Mouse (Mus musculus): Measurements from ENCODE around the gene Psmd1. TPM values are rescaled to one million over a fixed set of nuclear protein-coding genes. Genes with fewer than 3 reads are reported as not detected.

Gene Psmd1
- total and polyA plus RNA-seq, 2 experiments from 2014 or later = 91.5 to 195 TPM

GRCm38 (mm10) chr1:86045848-86046805, 18.1 kb upstream of the Psmd1 start, which contains the start of gene 2810459M11Rik:
Gene 2810459M11Rik (plus strand): TSS chr1:86045863.
- DNase-seq (ENCODE audit: low spot score) (no peak), ATAC-seq (ENCODE audit: low FRiP score) (peak; percentile 78)
- under 1% methylated on average over 100 of the region's 110 CpGs for WGBS
- peak within 1 kb of the TSS; percentile 65 for H3K4me3 ChIP-seq (ENCODE audit: low read depth, low read length)
- peak within 1 kb of the TSS; percentile 70 for H3K9ac ChIP-seq (replicated peaks; ENCODE audit: low read length, poor library complexity, severe bottlenecking)
- peak within 1 kb of the TSS; percentile 95 for H3K4me2 ChIP-seq (ENCODE audit: low read depth, low read length, poor library complexity, severe bottlenecking)
- H3K4me1 ChIP-seq (ENCODE audit: insufficient read depth, low read length) = no peaks in the 10 kb centered on the region
- peaks cover 6% of the 10 kb centered on the region; the same call in 1 of the 2 replicates for H3K9me3 ChIP-seq (ENCODE audit: low read length)
- no peak for TF ChIP-seq CTCF (IDR thresholded peaks at IDR 0.05)
- peaks cover 10% of the 10 kb centered on the region; the same call in 1 of the 2 replicates for H3K27me3 ChIP-seq (ENCODE audit: insufficient read depth, low read length)
- H3K27ac ChIP-seq (ENCODE audit: low read depth, low read length) = peak within 1 kb of the TSS; percentile 63
- no peaks in the 10 kb centered on the region for H3K36me3 ChIP-seq (ENCODE audit: insufficient read depth, low read length)

GRCm38 (mm10) chr1:86046833-86047563, 17.2 kb upstream of the Psmd1 start:
- DNase-seq (ENCODE audit: low spot score) (no peak), ATAC-seq (ENCODE audit: low FRiP score) (peak; percentile 11; the same call in 1 of the 2 replicates)
- peak overlapping the region; percentile 63 for H3K27ac ChIP-seq (ENCODE audit: low read depth, low read length)
- TF ChIP-seq CTCF (IDR thresholded peaks at IDR 0.05) = no peak
- H3K36me3 ChIP-seq (ENCODE audit: insufficient read depth, low read length) = no peaks in the 10 kb centered on the region
- no peaks in the 10 kb centered on the region for H3K9me3 ChIP-seq (ENCODE audit: low read length)
- peaks cover 10% of the 10 kb centered on the region; the same call in 1 of the 2 replicates for H3K27me3 ChIP-seq (ENCODE audit: insufficient read depth, low read length)
- WGBS = 8% methylated on average over 24 of the region's 24 CpGs
- peak overlapping the region; percentile 65 for H3K4me3 ChIP-seq (ENCODE audit: low read depth, low read length)
- H3K4me1 ChIP-seq (ENCODE audit: insufficient read depth, low read length) = no peaks in the 10 kb centered on the region
- peak overlapping the region; percentile 70 for H3K9ac ChIP-seq (replicated peaks; ENCODE audit: low read length, poor library complexity, severe bottlenecking)
- H3K4me2 ChIP-seq (ENCODE audit: low read depth, low read length, poor library complexity, severe bottlenecking) = peak overlapping the region; percentile 95

GRCm38 (mm10) chr1:86048231-86048630, 16.0 kb upstream of the Psmd1 start:
- no peak for DNase-seq (ENCODE audit: low spot score)

GRCm38 (mm10) chr1:86048744-86049143, 15.4 kb upstream of the Psmd1 start:
- TF ChIP-seq CTCF (IDR thresholded peaks at IDR 0.05) = no peak
- WGBS = 90% methylated on average over 3 of the region's 3 CpGs

More at GRCm38 (mm10) chr1:86048231-86048630, 16.0 kb upstream of the Psmd1 start:
- Histone ChIP-seq H3K9me3 (ENCODE audit: low read length) (no peaks in the 10 kb centered on the region), H3K4me3 (ENCODE audit: low read depth, low read length) (no peak overlapping the region), H3K36me3 (ENCODE audit: insufficient read depth, low read length) (peaks cover 3% of the 10 kb centered on the region; the same call in 1 of the 2 replicates), H3K9ac (replicated peaks; ENCODE audit: low read length, poor library complexity, severe bottlenecking) (no peak overlapping the region), H3K4me2 (ENCODE audit: low read depth, low read length, poor library complexity, severe bottlenecking) (no peak overlapping the region), H3K4me1 (ENCODE audit: insufficient read depth, low read length) (no peaks in the 10 kb centered on the region), H3K27me3 (ENCODE audit: insufficient read depth, low read length) (peaks cover 10% of the 10 kb centered on the region; the same call in 1 of the 2 replicates), H3K27ac (ENCODE audit: low read depth, low read length) (no peak overlapping the region)
- no peak for TF ChIP-seq CTCF (IDR thresholded peaks at IDR 0.05)
- WGBS = 75% methylated on average over 4 of the region's 4 CpGs
- no peak for ATAC-seq (ENCODE audit: low FRiP score)

GRCm38 (mm10) chr1:86053198-86053921, 10.8 kb upstream of the Psmd1 start:
- Histone ChIP-seq H3K9ac (replicated peaks; ENCODE audit: low read length, poor library complexity, severe bottlenecking) (no peak overlapping the region), H3K9me3 (ENCODE audit: low read length) (no peaks in the 10 kb centered on the region), H3K4me3 (ENCODE audit: low read depth, low read length) (no peak overlapping the region), H3K4me2 (ENCODE audit: low read depth, low read length, poor library complexity, severe bottlenecking) (no peak overlapping the region), H3K36me3 (ENCODE audit: insufficient read depth, low read length) (peaks cover 4% of the 10 kb centered on the region; the same call in 1 of the 2 replicates), H3K27ac (ENCODE audit: low read depth, low read length) (peak overlapping the region; percentile 55), H3K27me3 (ENCODE audit: insufficient read depth, low read length) (no peaks in the 10 kb centered on the region), H3K4me1 (ENCODE audit: insufficient read depth, low read length) (no peaks in the 10 kb centered on the region)
- WGBS = 68% methylated on average over 12 of the region's 12 CpGs
- no peak for TF ChIP-seq CTCF (IDR thresholded peaks at IDR 0.05)
- DNase-seq (ENCODE audit: low spot score) (peak; percentile 89), ATAC-seq (ENCODE audit: low FRiP score) (peak; percentile 83)

More at GRCm38 (mm10) chr1:86048744-86049143, 15.4 kb upstream of the Psmd1 start:
- no peak overlapping the region for H3K4me2 ChIP-seq (ENCODE audit: low read depth, low read length, poor library complexity, severe bottlenecking)
- no peak for ATAC-seq (ENCODE audit: low FRiP score)
- no peaks in the 10 kb centered on the region for H3K9me3 ChIP-seq (ENCODE audit: low read length)
- H3K9ac ChIP-seq (replicated peaks; ENCODE audit: low read length, poor library complexity, severe bottlenecking) = no peak overlapping the region
- peaks cover 10% of the 10 kb centered on the region; the same call in 1 of the 2 replicates for H3K27me3 ChIP-seq (ENCODE audit: insufficient read depth, low read length)
- peaks cover 4% of the 10 kb centered on the region; the same call in 1 of the 2 replicates for H3K36me3 ChIP-seq (ENCODE audit: insufficient read depth, low read length)
- no peaks in the 10 kb centered on the region for H3K4me1 ChIP-seq (ENCODE audit: insufficient read depth, low read length)
- no peak overlapping the region for H3K27ac ChIP-seq (ENCODE audit: low read depth, low read length)
- DNase-seq (ENCODE audit: low spot score) = no peak
- no peak overlapping the region for H3K4me3 ChIP-seq (ENCODE audit: low read depth, low read length)

Measured in midbrain, postnatal 0 days (tissue).